Mouse (Mus musculus): ENCODE measurements around the gene Zfhx3.

Zfhx3 gene

DNA sequence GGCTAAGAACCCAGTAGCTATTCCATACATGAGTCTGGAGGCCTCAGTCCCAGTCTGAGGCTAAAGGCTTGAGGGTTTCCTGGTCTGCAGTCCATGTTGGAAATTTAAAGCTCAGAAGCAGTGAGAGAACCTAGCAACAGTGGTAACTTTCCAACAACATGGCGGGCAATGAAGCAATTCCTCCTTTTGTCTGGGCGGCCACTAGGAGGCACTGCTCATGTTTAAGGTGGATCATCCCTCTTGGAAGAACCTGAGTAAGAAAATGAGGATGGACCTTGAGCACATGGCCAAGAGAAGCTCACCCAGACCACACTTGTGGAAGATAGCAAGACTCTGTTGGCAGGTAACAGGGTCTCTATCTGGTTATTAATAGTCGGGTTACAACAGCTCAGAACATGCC, 527.8 kb downstream of the Zfhx3 start:
- no peak for DNase-seq

DNA sequence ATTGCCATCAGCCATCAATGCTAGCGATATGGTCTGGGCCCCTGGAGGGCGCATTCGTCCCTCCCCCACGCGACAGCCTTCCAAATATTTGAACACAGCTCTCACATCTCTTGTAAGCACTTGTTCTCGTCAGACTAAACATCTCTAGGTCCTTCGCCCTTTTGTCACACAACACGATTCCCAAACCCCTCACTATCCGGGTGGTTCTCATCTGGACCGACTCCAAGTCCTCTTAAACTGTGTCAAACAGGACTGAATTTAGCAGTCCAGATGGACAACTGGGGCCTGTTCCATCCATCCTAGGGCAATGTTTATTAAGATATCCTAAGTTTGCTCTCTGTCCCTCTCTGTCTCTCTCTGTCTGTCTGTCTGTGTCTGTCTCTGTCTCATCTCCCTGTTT, 532.1 kb downstream of the Zfhx3 start:
- no peak for DNase-seq

DNA sequence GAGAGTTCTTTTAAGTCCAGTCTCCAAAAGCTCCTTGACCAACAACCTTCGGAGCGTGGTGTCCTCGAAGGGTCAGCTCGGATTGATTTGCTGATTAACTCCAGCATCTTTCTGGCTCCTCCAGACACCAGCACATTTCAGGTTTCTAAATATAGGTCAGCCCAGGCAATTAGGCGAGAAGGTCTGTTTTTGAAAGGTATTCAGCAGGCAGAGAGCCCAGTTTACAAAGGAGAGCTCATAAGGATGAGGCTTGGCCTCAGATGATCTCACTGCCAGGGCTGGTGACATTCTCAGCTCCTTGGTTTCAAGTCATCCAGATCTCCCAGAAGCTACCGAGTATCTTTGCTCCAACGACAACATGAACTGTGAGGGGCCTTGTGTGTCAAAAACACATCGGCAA, 535.7 kb downstream of the Zfhx3 start:
- no peak for DNase-seq

DNA sequence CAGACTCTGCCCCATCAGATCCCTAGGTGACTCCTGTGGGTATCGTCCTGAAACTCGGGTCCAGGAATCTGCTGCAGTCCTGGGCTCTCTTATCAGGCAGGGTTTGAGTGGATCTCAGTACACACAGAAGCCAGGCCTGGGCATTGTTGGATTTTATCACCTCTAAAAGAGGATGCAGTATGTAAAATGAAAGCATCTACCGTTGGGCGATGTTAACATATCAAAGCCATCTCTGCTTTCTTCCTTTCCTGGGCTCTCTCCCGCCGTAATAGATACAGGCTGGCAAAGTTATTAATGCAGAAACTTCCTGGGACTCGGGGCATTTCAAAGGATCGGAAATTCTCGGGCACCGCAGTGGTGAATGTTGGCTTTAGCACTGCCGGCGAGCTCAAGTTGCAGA, 537.7 kb downstream of the Zfhx3 start:
- DNase-seq: no peak

DNA sequence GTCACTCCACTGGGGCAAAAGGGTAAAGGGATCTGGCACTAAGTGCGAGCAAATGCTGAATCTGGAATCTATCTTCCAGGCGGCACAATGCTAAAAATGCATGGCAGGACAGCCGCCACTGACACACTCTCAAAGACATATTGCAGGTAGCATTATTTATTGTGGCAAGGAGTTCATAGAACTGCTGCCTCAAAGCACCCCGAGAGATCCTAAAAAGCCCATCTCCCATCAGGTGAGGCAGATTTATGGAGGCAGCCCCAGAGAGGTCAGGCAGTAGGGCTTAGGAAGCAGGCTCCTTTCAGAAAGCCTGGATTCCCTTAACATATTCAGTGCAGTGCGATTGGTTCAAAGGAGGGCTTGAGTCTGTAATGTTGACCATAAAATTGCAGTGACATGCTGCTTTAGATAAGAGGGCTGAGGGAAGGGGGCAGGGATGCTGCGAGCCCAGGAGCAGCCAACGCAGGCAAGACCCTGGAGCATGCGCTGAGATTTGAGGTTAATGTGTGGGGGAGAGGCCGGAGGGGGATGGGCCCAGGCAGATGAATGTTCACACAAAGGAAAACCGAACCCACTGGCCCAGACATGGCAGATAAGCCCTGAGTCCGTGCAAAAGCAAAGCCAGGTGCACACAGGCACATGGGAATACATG, 538.8 kb downstream of the Zfhx3 start:
- DNase-seq: no peak

DNA sequence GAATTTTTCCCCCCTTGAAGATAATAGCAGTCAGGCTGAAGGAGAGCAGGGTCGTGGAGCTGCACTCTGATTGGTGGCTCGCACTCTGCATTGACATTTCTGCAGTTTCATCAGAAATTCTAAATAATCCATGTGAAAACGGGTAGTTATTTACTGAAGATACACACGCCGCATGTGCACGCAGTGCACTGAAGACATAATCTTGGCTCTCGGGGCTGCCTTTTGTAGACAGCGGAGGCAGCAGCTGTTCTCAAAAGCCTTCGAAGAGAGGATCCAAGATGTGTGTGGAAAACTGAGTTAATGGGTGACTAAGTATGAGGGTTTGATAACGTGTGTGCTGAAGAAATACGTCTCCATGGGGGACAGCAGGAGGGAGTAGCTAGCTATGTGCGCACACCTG, 553.7 kb downstream of the Zfhx3 start:
- DNase-seq: no peak

DNA sequence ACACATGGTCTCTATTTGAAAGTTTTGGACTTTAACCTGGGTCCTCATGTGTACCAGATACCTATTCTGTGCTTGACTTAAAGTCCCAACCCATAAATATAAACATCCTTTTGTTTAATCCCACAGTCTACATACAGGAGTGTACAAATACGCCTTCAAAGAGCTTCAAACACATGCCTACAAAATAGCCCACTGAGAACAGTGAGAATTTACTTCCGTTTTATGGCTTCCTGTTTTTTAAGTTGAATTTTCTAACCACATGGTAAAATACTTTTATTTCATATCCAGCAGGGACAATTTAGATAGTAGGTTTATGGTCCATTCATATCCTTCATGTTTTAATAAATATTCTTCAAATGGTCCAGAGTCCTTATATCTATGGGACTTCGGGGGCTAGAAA, 564.3 kb downstream of the Zfhx3 start:
- DNase-seq: no peak

DNA sequence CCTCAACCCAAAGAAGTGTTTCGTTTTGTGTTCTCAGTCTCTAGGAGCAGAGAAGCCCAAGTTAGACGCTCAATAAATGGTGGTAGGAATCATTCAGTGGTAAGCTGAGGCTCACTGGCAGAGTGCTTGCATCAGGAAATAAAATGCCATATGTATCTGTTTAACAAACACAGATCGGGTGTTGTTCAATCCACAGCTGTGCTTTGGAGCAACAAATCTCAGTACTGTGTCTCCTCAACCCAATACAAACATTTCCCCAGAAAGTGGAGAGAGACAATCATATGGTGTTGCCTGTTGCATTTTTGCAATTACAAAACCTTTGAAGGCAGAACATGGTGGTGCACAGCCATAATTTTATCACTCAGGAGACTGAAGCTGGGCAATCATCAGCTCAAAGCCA, 565.3 kb downstream of the Zfhx3 start:
- DNase-seq: no peak

DNA sequence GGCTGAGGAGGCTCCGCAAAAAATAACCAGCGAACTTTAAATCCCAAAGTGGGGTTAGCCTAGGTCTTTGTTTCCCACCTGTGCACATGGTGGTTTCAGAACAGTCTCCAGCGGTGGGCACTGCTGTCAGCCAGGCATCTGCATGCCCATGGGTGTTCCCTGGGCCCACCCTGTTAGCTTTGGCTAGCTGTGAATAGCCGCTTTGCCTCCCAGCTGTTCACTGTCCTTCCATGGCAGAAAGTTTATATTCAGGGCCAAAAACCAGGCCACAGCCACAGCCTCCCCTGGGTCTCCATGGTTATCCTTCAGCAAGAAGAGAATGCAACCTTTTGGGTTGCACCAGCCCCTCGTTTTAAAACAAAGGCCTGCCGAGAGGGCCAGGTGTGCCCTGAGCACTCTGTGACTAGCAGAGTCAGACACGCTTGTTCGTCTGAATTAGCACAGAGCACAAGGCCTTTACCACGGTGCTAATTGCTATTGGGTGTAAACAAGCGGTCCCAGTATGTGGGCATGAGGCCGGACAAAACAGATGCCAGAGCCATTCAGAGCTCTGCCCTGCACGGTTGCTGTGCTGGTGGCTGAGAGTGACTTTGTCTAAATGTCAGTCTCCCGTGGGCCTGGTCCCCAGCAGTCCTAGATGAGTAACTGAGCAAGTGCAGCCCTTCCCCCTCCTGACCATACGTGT, 568.3 kb downstream of the Zfhx3 start:
- no peak for DNase-seq

DNA sequence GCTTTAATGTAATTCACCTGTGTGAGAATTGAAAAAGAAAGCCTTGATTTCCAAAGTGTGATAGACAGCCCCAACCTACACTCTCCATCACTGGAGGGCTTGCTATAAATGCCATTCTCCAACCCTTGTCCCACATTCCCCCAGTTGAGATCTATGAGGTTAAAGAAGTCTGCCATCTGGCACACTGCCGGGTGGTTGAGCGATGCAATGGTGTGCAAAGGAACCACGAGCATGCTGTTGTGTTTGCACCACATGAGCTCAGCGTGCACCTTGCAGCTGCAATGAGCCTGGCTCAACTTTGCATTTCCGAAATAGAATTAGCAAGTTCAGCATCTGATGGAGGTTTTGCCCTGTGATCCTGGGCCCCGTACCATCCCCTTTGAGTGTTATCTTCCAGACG, 575.7 kb downstream of the Zfhx3 start:
- DNase-seq: no peak

DNA sequence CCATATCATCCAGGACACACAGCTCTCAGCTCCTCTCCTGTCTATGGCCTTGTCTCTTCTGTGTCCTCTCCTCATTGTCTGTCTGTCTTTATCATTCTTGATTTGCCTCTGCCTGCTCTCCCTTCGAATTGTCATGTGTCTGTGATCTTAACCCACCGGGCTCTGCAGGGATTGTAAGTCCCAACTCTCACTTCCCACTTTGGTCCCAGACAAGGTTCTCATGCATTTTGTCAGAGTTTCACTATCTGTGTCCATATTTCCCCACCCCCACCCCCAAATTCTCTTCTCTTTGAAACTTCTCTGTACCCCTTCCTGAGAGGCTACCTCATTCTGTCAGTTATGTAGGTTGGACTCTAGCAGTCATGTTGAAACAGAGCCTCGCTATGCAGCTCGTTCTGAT, 579.6 kb downstream of the Zfhx3 start:
- DNase-seq: no peak

DNA sequence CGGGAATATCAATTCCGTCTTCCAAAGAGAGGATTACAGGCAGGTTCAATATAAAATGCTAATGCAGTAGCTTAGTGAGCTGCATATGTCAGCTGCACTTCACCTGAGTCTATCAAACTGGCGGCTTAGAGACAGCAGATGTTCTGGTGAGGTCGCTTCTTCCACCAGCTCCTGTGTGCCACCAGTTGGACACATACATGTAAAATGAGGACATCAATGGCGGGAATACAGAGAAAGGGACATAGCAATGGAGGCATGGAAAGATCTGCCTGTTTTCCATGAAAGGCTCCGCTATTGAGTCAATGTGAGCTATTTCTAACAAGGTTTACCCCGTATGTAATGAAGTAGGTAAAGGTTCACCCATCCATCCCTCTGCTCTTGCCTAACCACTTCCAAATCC, 587.0 kb downstream of the Zfhx3 start:
- no peak for DNase-seq

DNA sequence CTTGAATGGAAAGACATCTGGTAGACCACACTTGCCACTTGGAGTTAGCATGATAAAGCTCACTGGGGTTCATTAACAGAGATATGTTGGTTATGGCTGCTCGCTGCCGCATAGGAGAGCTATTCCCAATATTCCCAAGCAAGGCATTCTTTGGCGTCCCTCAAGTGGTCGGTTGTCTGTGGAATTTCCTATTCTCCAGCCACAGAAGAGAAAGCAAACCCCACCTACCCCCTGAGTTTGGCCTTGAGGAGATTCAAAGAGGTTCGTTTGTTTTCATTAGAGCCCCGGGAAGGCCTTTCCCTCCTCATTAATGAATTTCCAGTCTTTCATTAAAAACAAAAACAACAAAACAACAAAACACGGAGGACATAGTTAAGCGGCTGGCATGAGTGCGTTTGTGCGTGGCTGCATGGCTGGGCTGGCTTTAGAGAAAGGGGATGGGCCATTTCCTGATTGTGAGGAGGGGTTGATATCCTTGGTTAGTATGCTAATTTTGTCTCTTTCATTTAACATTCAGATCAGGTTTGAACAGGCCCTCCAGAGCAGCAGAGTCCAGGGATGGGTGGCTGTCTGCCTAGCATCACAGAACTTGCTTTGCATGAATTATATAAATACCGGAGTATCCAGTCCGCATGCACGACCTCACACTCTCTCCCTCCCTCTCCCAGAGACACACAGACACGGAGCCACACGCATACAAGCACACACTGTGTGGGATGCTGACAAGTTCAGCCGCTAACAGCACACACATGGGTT, 592.9 kb downstream of the Zfhx3 start:
- no peak for DNase-seq

DNA sequence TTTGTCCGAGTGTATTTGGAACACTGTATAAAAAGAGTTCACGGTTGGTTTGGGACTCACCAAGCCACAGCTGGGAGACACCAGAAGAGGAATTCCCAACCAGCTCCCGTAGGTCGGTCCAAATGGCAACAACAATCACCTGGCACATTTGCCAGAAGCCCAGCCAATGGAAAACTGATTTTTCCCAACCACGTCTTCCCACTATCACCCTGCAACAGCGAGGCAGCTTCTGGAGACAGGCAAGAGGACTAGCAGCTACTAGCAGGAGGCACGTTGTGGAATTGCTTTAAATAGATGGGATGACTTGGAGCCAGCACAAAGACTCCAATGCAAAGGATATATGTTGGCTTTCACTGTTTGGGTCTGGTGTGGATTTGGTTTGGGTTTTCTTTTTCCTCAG, 593.7 kb downstream of the Zfhx3 start:
- no peak for DNase-seq

DNA sequence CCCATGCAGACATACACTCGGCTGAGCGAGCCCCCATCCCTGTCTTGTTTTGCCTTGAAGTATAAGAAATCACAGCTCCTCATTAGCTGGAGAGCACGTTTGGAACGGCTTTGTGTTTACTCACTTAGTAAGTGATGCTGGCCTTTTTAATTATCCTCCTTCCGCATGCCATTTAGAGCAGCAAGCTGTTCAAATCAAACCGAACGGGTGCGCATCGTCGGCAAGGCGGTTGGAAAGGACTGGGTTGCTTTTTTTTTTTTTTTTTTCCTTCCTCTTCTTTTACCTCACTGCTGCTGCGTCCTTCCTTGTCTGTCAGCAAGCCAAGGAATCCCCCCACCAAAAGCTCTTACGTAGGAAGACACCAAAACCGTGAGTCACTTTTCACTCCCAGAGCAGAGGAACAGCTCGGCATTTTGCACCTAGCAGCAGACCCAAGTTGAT, 594.5 kb downstream of the Zfhx3 start:
- no peak for DNase-seq

DNA sequence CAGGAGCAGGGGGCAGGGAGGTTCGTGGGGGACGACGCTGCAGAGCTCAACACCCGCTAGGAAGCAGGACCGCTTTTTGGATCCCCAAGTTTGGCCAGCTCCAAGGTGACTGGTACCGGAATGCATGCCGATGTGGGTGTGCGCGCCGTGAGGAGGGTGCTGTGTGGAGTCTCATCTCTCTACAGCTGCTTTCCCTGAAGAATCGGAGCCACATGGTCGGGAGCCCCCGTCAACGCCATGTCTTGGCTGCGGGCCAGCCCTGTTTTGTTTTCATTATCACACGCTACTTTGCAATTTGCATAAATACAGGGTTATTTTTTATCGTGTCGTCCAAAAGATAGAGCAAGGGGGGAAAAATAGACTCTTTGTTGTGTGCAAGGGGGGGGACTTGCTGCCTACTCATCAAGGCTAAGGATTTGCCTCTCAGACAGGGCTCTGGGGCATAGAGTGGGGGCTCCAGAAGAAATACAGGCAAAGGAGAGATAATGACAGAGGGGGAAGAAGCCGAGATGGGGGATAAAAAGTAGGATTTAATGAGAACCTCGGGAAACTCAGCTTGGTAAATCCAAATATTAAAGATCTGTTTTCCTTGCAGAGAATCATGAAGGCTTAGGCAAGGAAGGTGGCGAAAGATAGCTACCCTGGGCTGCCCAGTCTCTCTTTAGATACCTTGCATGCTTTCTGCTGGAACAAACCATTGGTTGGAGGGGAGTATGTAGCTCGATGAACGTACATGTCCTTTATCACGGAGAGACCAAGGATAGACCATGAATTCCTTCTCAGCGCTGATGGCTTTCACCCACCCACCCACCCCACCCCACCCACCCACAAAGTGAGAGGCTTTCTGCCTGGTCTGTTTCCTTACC, 595.5 kb downstream of the Zfhx3 start:
- no peak for DNase-seq

DNA sequence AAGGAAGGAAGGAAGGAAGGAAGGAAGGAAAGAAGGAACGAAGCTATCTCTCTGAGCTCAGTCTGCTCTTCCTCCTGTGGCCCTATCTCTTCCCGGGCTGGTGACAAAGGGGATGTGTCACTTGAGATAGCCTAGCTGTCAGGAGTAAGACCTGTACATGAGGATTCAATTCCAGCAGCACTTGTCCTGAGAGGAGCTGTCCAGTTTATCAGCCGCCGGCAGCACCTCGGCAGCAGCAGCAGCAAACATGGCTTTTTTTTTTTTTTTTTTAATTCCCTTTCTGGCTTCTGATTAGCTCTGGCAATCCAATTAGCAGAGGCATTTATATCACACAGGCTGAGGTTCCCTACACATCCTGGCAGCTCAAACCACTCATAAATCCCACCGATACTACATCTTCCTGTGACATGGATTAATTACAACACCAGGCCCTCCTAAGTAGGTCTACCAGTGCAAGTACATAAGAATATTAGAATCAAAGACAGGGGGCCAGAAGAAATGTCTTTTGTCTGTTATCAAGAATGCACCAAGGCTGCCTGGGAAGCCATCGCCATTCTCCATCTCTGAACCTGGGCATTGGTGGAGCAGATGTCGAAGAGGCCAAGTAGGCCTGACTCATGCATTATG, 596.6 kb downstream of the Zfhx3 start:
- no peak for DNase-seq

DNA sequence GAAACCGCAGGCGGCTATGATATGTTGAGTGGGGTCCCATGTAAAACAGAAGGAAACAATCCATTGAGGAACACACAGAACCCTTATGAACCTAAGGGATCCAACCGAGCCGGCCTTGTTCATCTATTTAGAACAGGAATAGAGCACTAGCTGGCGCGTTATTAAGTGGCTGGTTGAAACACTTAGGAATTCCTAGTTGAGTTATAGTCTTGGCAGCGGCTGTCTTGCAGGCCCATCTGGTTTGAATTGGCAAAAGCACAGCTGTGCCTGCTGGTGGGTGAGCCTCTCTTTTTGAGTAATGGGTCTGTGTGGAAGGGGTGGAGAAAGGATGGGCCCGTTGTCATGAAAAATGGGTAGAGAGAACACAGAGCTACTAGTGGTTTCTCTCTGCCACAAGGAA, 610.1 kb downstream of the Zfhx3 start:
- DNase-seq: no peak

DNA sequence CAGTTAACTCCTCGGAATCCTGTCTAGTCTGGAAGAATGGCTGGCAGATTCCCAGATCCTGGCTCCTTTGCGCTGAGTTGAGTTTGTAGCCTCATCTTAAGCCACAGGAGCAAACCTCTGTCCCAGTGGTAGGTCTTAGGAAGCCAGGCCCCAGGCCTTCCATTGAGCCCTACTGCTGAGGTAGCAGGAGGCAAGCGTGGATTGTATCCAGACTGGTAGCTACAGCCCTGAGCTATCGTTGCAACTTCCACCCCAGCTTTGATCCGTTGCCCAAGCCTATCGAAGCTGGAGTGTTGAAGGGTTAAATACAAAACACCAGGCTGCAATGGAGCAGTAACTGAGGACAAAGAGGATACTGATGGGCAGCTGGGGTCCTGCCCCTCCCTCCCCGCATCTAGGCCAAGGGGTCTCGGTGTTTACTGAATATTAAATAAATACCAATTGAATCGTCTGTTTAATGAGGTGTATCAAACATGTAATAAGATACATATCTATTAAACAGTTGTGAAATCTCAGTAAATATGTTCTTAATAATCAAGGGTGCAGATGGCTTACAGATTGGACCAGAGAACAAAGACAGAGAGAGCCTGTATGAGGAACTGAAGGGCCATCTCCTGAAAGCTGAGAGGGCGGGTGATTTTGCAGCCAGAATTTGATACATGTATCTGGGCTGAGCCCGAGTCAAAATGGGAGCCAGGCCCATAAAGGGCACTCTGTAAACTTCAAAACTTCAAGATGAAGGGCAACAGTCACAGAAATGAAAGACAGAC, 611.5 kb downstream of the Zfhx3 start:
- no peak for DNase-seq

DNA sequence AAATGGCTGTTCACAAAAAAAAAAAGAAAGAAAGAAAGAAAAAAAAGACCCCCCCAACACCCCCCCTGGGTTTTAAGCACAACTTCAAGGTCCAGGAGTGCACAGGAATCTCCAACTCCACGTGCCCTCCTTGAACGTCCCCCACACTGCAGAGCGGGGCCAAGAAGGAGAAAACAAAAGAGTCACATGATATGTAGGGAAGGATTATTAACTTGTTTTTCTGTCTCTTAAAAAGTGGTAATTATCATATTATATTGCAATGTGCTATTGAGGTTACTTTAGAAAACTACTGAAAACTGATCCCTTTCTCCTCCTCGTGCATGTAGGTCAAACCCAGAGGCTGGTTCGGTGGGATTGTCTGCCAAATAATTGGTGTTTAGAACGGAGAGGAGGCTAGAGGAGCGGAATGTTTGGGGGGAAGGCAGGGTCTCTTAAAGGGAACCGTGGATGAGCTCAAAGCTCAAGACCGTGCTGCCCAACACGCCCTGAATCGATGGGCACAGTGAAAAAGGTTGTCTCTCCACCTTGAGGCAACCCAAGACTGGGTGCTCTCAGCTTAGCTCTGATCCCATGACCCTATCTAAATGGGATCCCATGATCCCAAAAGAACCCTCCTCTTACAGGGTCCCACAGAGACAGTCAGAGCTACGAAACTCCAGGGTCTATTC, 612.3 kb downstream of the Zfhx3 start:
- DNase-seq: no peak

DNA sequence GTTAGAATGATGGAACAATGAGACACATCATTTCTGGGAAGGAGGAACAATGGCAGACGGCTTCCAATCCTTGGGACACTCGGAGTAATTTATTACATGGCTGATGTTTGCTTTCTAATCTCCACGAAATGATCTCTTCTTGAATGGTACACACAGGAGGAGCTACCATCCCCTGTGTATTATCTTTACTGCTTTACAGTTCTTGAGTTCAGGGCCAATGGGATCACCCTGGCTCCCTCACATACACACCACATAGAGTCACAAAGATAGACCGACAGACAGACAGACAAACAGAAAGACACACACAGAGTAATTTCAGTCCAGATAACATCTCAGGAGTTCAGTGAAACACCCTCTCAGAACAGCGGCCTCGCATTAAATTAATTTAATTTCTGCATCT, 621.0 kb downstream of the Zfhx3 start:
- DNase-seq: no peak
